Mouse (Mus musculus) liver, adult 2 months (tissue): ENCODE results near the gene Shroom3.

ENCODE experiments used
- CTCF ChIP-seq: fragments of 200-500 bp; IDR thresholded peaks from 2 replicates; pipeline ENCODE4 v1.5.1; 2011; ENCODE audit warnings: low read depth, low read length, control low read depth
- POLR2A ChIP-seq: fragments of 200-500 bp; IDR thresholded peaks from 2 replicates; pipeline ENCODE4 v1.6.1; 2011; ENCODE audit warnings: low read length, control low read depth; ENCODE audit not compliant: insufficient read depth; ENCODE audit errors: extremely low read depth

DNA sequence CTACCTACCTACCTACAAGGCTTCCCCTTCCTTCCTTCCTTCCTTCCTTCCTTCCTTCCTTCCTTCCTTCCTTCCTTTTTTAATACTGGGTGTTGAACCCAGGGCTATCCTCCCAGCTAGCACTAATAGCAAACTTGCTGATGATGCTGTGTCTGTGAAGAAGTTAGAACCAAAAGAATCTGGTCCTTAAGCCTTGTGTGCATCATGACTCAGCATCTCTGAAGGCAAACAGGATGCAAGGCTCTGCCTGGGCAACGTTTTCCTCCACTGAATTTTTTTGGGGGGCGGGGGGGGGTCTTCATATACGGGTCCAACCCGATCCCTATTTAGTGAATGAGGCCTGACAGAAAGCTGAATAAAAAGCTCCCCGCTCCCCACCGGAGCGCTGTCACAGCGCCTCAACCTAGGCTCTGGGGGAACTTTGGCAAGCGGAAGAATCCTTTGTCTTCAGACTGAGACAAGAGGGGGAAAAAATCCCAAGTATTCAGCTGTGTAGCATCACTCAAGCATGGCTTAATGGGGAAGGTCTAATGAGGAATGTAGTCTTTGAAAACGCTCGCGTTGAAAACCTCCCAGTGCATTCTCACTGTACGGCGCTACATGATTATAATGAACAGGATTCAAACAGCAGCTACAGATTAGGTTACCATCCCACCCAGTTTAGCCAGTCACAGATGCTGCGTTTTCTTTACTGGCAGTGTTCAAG lies 15.0 kb downstream of the Shroom3 start:
- TF ChIP-seq POLR2A, result no peak
- no peak for TF ChIP-seq CTCF
